Mouse (Mus musculus) right cerebral cortex, postnatal 25 days (tissue): ENCODE results near the gene Gpat2.

Experiments used
- DNase-seq: peaks from one replicate; pipeline ENCODE4 v3.0.0; 2022

Gene Gpat2

GRCm38 (mm10) chr2:127444055-127444789, 19.2 kb downstream of the Gpat2 start, which contains the start of gene Fahd2a:
Fahd2a (minus strand) TSS chr2:127444565.
- peak; percentile 89 for DNase-seq

DNA sequence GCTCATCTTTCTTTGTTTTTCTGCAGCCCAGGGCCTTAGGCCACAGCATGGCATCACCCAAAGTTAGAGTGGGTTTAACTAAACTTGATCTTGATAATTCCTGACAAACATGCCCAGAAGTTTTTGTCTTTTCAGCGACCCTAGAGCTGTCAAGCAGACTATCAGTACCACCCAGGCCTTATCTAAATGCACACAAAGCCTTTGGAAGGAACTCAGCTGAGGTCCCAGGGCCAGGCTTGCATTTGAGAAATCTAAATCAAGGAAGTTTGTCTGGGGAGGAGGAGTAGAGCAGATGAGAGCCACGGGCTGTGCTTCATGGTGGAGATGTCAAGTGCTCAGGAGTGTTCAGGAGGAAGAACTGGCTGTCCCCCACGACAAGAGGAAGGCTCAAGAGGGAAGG, 21.8 kb downstream of the Gpat2 start:
- DNase-seq: no peak

GRCm38 (mm10) chr2:127449691-127450090, 24.7 kb downstream of the Gpat2 start:
- no peak for DNase-seq

GRCm38 (mm10) chr2:127451748-127452147, 26.7 kb downstream of the Gpat2 start:
- no peak for DNase-seq

- DNase-seq: no peak
Observed at GRCm38 (mm10) chr2:127453141-127453540, 28.1 kb downstream of the Gpat2 start.

- peak; percentile 45 for DNase-seq
Observed at GRCm38 (mm10) chr2:127453764-127454163, 28.8 kb downstream of the Gpat2 start.

DNA sequence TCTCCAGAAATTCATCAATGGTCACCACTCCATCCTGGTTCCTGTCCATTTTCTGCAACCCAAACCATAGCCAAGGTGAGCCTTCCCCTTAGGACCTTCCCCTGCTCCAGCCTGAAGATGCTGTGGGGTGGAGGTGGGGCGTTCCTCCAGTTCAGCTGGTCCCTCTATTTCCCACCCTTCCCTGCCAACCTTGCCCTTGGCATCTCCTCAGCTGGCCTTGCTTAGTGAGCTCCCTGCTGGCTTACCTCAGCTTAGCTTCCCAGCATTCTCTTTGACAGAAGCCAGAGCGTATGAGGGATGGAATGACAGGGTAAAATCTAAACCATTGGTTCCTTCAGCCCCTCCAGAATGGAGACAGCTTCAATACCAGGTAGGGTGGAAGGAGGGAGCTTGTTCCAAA, 34.3 kb downstream of the Gpat2 start:
- DNase-seq: no peak

- no peak for DNase-seq
Observed at GRCm38 (mm10) chr2:127461351-127461750, 36.4 kb downstream of the Gpat2 start.

DNA sequence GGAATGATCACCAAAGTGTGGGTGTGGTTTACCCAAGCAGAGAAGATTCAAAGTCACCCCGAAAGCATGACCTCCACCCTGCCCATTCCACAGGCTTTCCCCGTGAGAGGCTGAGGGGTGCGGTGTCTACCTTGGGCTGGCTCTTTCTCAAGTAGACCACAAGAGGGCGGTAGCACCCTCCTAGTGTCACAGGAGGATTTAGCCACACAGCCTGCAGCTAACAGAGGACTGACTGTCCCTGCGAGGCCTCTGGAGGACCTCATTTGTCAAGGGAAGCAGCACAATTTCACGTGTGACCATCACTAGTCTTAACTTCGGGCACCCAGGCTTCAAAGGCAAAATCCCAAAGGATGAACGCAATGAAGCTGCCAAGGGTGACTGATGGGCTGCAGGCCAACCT, 37.3 kb downstream of the Gpat2 start:
- DNase-seq: peak; percentile 53

DNA sequence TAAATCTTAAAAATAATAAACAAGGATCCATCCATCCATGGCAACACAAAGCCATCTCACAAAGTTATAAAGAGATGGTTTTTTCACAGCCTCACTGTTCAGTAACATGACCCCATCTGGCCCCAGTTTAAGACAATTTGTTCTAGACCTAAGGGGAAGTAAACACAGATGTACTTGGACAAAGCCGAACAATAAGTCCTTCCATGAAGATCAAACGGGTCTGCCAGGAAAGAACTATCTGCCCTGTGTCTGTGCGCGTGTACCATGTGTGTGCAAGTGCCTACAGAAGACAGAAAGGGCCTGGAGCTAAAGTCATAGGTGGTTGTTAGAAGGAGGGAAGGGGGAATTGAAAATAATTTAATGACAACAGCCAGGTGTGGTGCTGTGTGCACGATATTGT, 45.2 kb downstream of the Gpat2 start:
- DNase-seq: no peak

DNA sequence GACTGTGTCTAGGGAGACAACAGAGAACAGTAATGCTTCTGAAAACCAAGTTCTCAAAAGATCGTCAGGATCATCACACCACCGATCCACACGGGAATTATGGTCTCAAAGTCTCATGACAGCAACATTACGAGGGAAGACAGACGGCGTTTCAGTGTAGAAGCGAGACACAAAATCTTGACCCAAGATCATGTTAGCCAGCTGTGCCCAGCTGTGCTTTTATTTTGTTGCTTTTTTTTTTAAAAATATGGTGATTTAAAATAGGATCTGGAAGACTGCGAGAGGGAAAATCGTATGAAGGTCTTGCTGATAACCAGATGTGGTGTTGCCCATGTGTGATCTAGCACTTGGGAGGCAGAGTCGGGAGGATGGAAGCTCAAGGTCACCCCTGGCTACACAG, 45.7 kb downstream of the Gpat2 start:
- no peak for DNase-seq

DNA sequence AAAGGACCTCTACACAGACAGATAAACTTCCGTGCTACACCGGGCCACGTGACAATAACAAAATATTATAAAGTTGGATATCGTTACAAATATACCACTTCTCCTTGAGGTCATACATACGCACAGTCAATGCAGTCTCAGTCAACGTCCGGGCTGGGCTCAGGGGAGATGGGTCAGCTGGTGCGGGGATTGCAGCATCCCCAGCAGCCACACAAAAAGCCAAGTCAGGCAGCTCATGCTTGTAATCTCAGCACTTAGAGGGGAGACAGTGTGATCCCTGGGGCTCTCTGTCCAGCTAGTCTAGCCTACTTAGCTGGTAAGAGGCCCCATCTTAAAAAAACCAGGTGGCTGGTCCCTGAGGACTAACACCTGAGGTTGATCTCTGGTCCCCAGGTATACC, 46.3 kb downstream of the Gpat2 start:
- no peak for DNase-seq

DNA sequence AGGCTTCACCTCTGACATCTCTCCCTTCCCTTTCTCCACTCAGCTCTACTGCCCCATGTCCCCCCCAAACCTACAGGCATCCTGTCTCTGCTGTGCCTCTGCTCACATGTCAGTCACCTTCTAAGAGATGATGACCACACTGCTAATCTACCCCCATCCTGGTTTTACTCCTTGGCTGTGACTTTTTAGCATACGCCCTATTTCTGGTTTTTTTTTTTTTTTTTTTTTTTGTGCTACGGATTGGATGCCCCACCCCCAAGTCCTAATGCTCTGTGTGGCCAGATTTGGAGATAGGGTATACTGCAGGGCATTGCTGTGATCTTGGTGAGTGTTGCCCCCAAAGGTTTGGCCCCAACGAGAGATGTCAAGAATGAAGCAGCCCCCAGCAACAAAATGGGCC, 47.3 kb downstream of the Gpat2 start:
- no peak for DNase-seq

GRCm38 (mm10) chr2:127479210-127479609, 54.2 kb downstream of the Gpat2 start:
- peak; percentile 33 for DNase-seq

DNA sequence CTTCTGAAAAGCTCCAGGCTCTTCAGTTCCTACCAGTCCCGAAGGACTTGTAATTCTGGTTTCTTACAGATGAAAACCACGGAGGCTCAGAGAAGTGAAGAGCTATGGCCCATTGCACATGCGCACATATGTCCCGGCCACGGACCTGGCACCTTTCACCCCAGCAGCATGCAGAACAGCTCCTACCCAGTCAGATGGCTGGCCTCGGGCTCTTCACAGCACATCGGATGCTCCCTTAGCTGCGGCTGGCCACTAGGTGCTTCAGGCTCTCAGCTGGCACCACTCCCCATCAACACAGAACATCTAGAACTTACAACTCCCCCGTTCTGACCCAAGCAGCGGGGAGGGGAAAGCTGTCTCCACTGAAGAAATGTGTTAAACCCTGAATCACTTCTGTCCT, 54.8 kb downstream of the Gpat2 start:
- no peak for DNase-seq

DNA sequence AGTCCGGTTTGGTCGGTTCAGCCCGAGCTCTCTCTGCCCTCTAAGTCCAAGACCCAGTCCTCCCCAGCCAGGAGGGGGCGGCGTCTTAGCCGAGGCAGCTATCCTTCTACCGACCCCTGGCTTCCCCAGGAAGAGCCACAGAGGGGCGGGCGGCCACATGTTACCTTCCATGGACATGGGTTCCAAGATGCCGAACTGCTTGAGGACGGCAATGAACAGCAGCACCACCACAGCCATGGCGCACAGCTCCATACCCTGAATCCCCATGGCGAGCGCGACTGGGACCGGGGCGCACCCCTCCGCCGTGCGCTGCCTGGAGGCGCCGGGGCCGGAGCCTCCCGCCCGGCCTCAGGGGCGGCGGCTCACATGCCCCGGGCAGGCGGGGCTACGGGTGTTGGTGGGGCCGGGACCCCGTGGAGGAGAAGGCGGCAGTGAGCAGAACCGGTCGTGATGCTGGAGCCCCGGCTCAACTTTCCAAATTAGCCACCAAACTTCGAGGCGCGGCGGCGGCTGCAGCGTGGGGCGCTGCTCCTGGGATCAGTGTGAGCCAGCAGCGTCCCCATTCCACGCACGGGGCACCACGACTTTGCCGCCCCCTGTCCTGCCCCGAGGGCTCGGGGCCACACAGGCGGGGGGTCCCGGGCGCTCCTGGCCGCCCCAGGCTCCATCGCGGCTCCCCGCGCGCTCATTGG, 57.0 kb downstream of the Gpat2 start:
- no peak for DNase-seq

DNA sequence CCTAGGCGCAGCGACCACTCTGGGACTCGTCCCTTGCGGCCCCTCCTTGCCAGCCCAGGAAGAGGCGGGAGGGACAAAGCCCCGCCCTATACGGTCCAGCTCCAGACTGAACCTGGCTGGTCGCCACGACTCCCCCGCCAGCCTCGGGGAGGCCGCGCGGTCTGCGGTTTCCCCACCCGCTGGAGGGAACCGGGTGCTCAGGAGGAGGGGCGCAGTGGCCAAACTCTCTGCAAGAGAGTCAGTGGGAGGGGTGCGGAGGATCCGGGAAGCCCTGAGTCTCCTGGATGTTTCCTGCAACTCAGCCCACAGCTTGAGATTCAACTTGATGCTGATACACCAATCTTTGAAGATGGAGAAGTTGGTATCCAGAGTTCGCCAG, 57.5 kb downstream of the Gpat2 start:
- peak; percentile 43 for DNase-seq

- DNase-seq: peak; percentile 24
Observed at GRCm38 (mm10) chr2:127483001-127483400, 58.0 kb downstream of the Gpat2 start.

GRCm38 (mm10) chr2:127484476-127485170, 59.6 kb downstream of the Gpat2 start:
- no peak for DNase-seq
